13 mouse cellular contexts compared by ENCODE assay signal in the genomic region with DNA sequence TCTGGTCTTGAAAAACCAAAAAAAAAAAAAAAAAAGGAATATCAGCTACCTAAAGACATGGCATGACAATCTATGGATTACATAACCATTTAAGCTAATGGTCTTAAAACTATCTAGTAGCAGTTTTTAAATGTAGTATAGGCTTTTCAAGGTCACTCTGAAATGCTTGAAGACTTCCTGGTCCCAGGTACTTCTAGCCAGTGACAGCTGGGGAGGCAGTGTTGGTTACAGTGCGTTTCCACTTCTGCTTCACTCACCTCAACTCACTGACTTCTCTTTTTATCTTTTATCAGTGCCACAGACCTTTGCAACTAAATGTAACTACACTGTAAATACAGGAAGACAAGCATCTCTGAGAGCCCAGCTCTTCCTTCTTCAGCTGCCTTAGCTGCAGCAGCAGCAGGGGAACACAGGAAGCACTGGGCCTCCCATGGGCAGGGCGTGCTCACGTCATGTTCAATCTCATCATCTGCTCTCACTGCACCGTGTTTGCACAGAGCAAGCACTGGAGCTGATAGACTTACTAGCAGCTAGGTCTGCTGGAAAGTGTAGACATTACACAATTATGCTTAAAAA. TPM values are rescaled to one million over a fixed set of nuclear protein-coding genes. Genes with fewer than 3 reads are reported as not detected.
DNase-seq lines count a peak whose midpoint lies in the region; ATAC-seq and TF ChIP-seq lines count a peak whose summit lies in the region.
"Had no signal": no experiment of that assay in that cellular context is flagged by ENCODE, and none has a peak within 500 bp of the region (broad histone marks: within the 10 kb centered on the region; RNA-seq: fewer than 3 reads in every experiment).

No protein-coding gene starts in this region.

- TF ChIP-seq EP300 in stomach, postnatal 0 days (optimal IDR thresholded peaks at IDR 0.05) = no peak

- no peaks in the 10 kb centered on the region for H3K27me3 ChIP-seq in liver, embryonic 12.5 days (replicated peaks)
- no peaks in the 10 kb centered on the region for H3K27me3 ChIP-seq in intestine, embryonic 15.5 days (replicated peaks)
- no peaks in the 10 kb centered on the region for H3K27me3 ChIP-seq in stomach, postnatal 0 days (ENCODE audit: control insufficient read depth, insufficient read depth, low read length)
- no peaks in the 10 kb centered on the region for H3K27me3 ChIP-seq in midbrain, embryonic 11.5 days (ENCODE audit: control insufficient read depth, insufficient read depth, low read length)
- no peaks in the 10 kb centered on the region for H3K27me3 ChIP-seq in forebrain, embryonic 14.5 days (replicated peaks; ENCODE audit: control insufficient read depth, insufficient read depth, low read length)
- H3K27me3 ChIP-seq: neural tube, embryonic 13.5 days had no signal

- H3K4me3 ChIP-seq in liver, embryonic 12.5 days = no peak overlapping the region
- H3K4me3 ChIP-seq in intestine, embryonic 15.5 days (replicated peaks) = no peak overlapping the region
- H3K4me3 ChIP-seq in stomach, postnatal 0 days (ENCODE audit: low read depth, low read length) = no peak overlapping the region
- no peak overlapping the region for H3K4me3 ChIP-seq in midbrain, embryonic 11.5 days (ENCODE audit: low read depth, low read length)
- H3K4me3 ChIP-seq in forebrain, embryonic 14.5 days (ENCODE audit: low read depth, low read length) = no peak overlapping the region
- H3K4me3 ChIP-seq: neural tube, embryonic 13.5 days had no signal

- no peak overlapping the region for H3K4me2 ChIP-seq in liver, embryonic 12.5 days
- H3K4me2 ChIP-seq in intestine, embryonic 15.5 days (replicated peaks) = no peak overlapping the region
- H3K4me2 ChIP-seq in stomach, postnatal 0 days (replicated peaks; ENCODE audit: low read depth) = no peak overlapping the region
- no peak overlapping the region for H3K4me2 ChIP-seq in midbrain, embryonic 11.5 days
- H3K4me2 ChIP-seq in forebrain, embryonic 14.5 days (ENCODE audit: low read length) = no peak overlapping the region
- H3K4me2 ChIP-seq: neural tube, embryonic 13.5 days had no signal

- H3K27ac ChIP-seq in liver, embryonic 12.5 days = no peak overlapping the region
- no peak overlapping the region for H3K27ac ChIP-seq in intestine, embryonic 15.5 days
- H3K27ac ChIP-seq in stomach, postnatal 0 days (replicated peaks) = no peak overlapping the region
- no peak overlapping the region for H3K27ac ChIP-seq in midbrain, embryonic 11.5 days (ENCODE audit: low read depth, low read length)
- H3K27ac ChIP-seq in forebrain, embryonic 14.5 days (ENCODE audit: low read depth, low read length) = no peak overlapping the region
- H3K27ac ChIP-seq: macrophage; neural tube, embryonic 13.5 days had no signal

- peaks cover 90% of the 10 kb centered on the region for H3K36me3 ChIP-seq in liver, embryonic 12.5 days
- peaks cover 33% of the 10 kb centered on the region for H3K36me3 ChIP-seq in intestine, embryonic 15.5 days
- peaks cover 27% of the 10 kb centered on the region for H3K36me3 ChIP-seq in stomach, postnatal 0 days (ENCODE audit: control insufficient read depth, insufficient read depth, low read length)
- peaks cover 24% of the 10 kb centered on the region; the same call in 1 of the 2 replicates for H3K36me3 ChIP-seq in midbrain, embryonic 11.5 days (ENCODE audit: control insufficient read depth, insufficient read depth, low read length)
- peaks cover 83% of the 10 kb centered on the region for H3K36me3 ChIP-seq in forebrain, embryonic 14.5 days (ENCODE audit: control insufficient read depth, insufficient read depth, low read length)

- no peak overlapping the region for H3K9ac ChIP-seq in liver, embryonic 12.5 days
- no peak overlapping the region for H3K9ac ChIP-seq in intestine, embryonic 15.5 days
- H3K9ac ChIP-seq in stomach, postnatal 0 days (ENCODE audit: low read length) = no peak overlapping the region
- H3K9ac ChIP-seq in midbrain, embryonic 11.5 days (ENCODE audit: low read length) = no peak overlapping the region
- H3K9ac ChIP-seq in forebrain, embryonic 14.5 days (ENCODE audit: low read length) = no peak overlapping the region
- H3K9ac ChIP-seq: neural tube, embryonic 13.5 days had no signal

- no peak for ATAC-seq in liver, embryonic 12.5 days
- ATAC-seq in activated CD4-positive, CD25-positive, alpha-beta regulatory T cell, adult 4 months = peak; percentile 97
- peak; percentile 90 for ATAC-seq in intestine, embryonic 15.5 days
- peak; percentile 91 for ATAC-seq in stomach, postnatal 0 days (ENCODE audit: low FRiP score, low TSS enrichment)
- no peak for ATAC-seq in midbrain, embryonic 11.5 days (ENCODE audit: low FRiP score)
- ATAC-seq in forebrain, embryonic 14.5 days = no peak

- no peak for TF ChIP-seq CTCF in stomach, postnatal 0 days (IDR thresholded peaks at IDR 0.05; ENCODE audit: low read depth)

- 37% methylated on average over 4 of the region's 4 CpGs for WGBS in liver, embryonic 12.5 days (ENCODE audit: insufficient replicate concordance)
- WGBS in intestine, embryonic 15.5 days = 48% methylated on average over 4 of the region's 4 CpGs
- WGBS in stomach, postnatal 0 days = 64% methylated on average over 4 of the region's 4 CpGs
- 89% methylated on average over 4 of the region's 4 CpGs for WGBS in midbrain, embryonic 11.5 days
- 95% methylated on average over 4 of the region's 4 CpGs for WGBS in forebrain, embryonic 14.5 days

- peak; percentile 9 for DNase-seq in liver
- DNase-seq in stomach, postnatal 0 days (ENCODE audit: low spot score) = peak; percentile 59
- no peak for DNase-seq in midbrain, embryonic 11.5 days (ENCODE audit: low spot score, missing footprints)
- no peak for DNase-seq in layer of hippocampus, adult 8-10 months (ENCODE audit: low spot score in 2 of 2)
- no peak for DNase-seq in forebrain, embryonic 14.5 days (ENCODE audit: low spot score)
- DNase-seq: gastrocnemius, postnatal 10 days; heart, postnatal 14 days; kidney, postnatal 25 days had no signal

- H3K9me3 ChIP-seq in liver, embryonic 12.5 days (replicated peaks) = no peaks in the 10 kb centered on the region
- no peaks in the 10 kb centered on the region for H3K9me3 ChIP-seq in intestine, embryonic 15.5 days
- no peaks in the 10 kb centered on the region for H3K9me3 ChIP-seq in stomach, postnatal 0 days (ENCODE audit: control insufficient read depth, low read length)
- no peaks in the 10 kb centered on the region for H3K9me3 ChIP-seq in midbrain, embryonic 11.5 days (ENCODE audit: control insufficient read depth, low read length)
- H3K9me3 ChIP-seq in forebrain, embryonic 14.5 days (replicated peaks; ENCODE audit: control insufficient read depth, low read length) = no peaks in the 10 kb centered on the region
- H3K9me3 ChIP-seq: neural tube, embryonic 13.5 days had no signal

- no peaks in the 10 kb centered on the region for H3K4me1 ChIP-seq in liver, embryonic 12.5 days
- no peaks in the 10 kb centered on the region for H3K4me1 ChIP-seq in intestine, embryonic 15.5 days (replicated peaks)
- no peaks in the 10 kb centered on the region for H3K4me1 ChIP-seq in stomach, postnatal 0 days (replicated peaks; ENCODE audit: control insufficient read depth, insufficient read depth)
- H3K4me1 ChIP-seq in midbrain, embryonic 11.5 days (ENCODE audit: control insufficient read depth, insufficient read depth, low read length) = no peaks in the 10 kb centered on the region
- H3K4me1 ChIP-seq in forebrain, embryonic 14.5 days (ENCODE audit: control insufficient read depth, insufficient read depth, low read length) = no peaks in the 10 kb centered on the region
- H3K4me1 ChIP-seq: neural tube, embryonic 13.5 days had no signal

RNA-seq across cellular contexts. Expression of a gene that starts 46.0 kb away (rescaled TPM):
- polyA plus RNA-seq in liver, embryonic 12.5 days (2016; fragmentation: Nextera tagmentation; extraction: Ambion mirVana) = 8.2 TPM in 2 replicates
- polyA plus RNA-seq in activated CD4-positive, CD25-positive, alpha-beta regulatory T cell, adult 4 months (2017; shearing (Covaris generic)) = 10 to 100 TPM; 34.9 to 36.7 TPM
- polyA plus RNA-seq in intestine, embryonic 15.5 days (2015; fragmentation: Nextera tagmentation; extraction: Ambion mirVana) = 13.3 and 15.8 TPM in 2 replicates
- 11.2 and 11.8 TPM in 2 replicates for polyA plus RNA-seq in stomach, postnatal 0 days (2015; fragmentation: Nextera tagmentation; extraction: Ambion mirVana)
- polyA plus RNA-seq in midbrain, embryonic 11.5 days (2014; fragmentation: Nextera tagmentation; extraction: Ambion mirVana) = 12.5 and 15.3 TPM in 2 replicates
- 10 to 100 TPM; 37.3 to 39.9 (median 38.4) TPM for total RNA-seq in layer of hippocampus, adult 8-10 months (2022)
- polyA plus RNA-seq in forebrain, embryonic 14.5 days (2014; fragmentation: Nextera tagmentation; extraction: Ambion mirVana) = 19.1 and 21.7 TPM in 2 replicates

Comparison
In these comparisons a context has a peak if more than half of its experiments do, and no peak if none do; other contexts are left out.
1. DNase-seq: peak in liver (single experiment) and stomach, postnatal 0 days (single experiment); none in midbrain, embryonic 11.5 days (single experiment), layer of hippocampus, adult 8-10 months (0 of 2) and forebrain, embryonic 14.5 days (single experiment).
2. ATAC-seq: peak in activated CD4-positive, CD25-positive, alpha-beta regulatory T cell, adult 4 months (single experiment), intestine, embryonic 15.5 days (single experiment) and stomach, postnatal 0 days (single experiment); none in liver, embryonic 12.5 days (single experiment), midbrain, embryonic 11.5 days (single experiment) and forebrain, embryonic 14.5 days (single experiment).